Mouse (Mus musculus) lung, postnatal 25 days (tissue): Measurements from ENCODE around the gene Jmjd4.
A peak's percentile ranks its signal among the peaks of the same experiment; 100 is the strongest.

Experiments used
- DNase-seq: peaks from one replicate; pipeline ENCODE4 v3.0.0; 2022; ENCODE audit warnings: low spot score

Jmjd4 gene

GRCm38 (mm10) chr11:59449741-59450229 lies at the start of gene Jmjd4:
Jmjd4 (plus strand) TSS chr11:59450045.
- peak; percentile 91 for DNase-seq

GRCm38 (mm10) chr11:59400876-59401275 lies 49.0 kb upstream of the Jmjd4 start:
- DNase-seq = no peak

GRCm38 (mm10) chr11:59405761-59406160 lies 44.1 kb upstream of the Jmjd4 start:
- no peak for DNase-seq

- no peak for DNase-seq
Observed at GRCm38 (mm10) chr11:59410851-59411250, 39.0 kb upstream of the Jmjd4 start.

GRCm38 (mm10) chr11:59412058-59412457 lies 37.8 kb upstream of the Jmjd4 start:
- no peak for DNase-seq

GRCm38 (mm10) chr11:59412999-59413863 lies 36.6 kb upstream of the Jmjd4 start:
- DNase-seq = no peak

GRCm38 (mm10) chr11:59418708-59419107 lies 31.1 kb upstream of the Jmjd4 start:
- no peak for DNase-seq

GRCm38 (mm10) chr11:59421436-59421835 lies 28.4 kb upstream of the Jmjd4 start:
- no peak for DNase-seq

- no peak for DNase-seq
Observed at GRCm38 (mm10) chr11:59421967-59422366, 27.9 kb upstream of the Jmjd4 start.

- DNase-seq = peak; percentile 35
Observed at GRCm38 (mm10) chr11:59423010-59423588, 26.7 kb upstream of the Jmjd4 start.

GRCm38 (mm10) chr11:59425671-59426101 lies 24.2 kb upstream of the Jmjd4 start:
- peak; percentile 18 for DNase-seq

GRCm38 (mm10) chr11:59428057-59428660 lies 21.7 kb upstream of the Jmjd4 start:
- no peak for DNase-seq

- DNase-seq = no peak
Observed at GRCm38 (mm10) chr11:59429959-59430358, 19.9 kb upstream of the Jmjd4 start.

- DNase-seq = no peak
Observed at GRCm38 (mm10) chr11:59432261-59432660, 17.6 kb upstream of the Jmjd4 start.

- no peak for DNase-seq
Observed at GRCm38 (mm10) chr11:59437954-59438353, 11.9 kb upstream of the Jmjd4 start.

GRCm38 (mm10) chr11:59443102-59443501 lies 6.7 kb upstream of the Jmjd4 start:
- DNase-seq = no peak

- peak; percentile 23 for DNase-seq
Observed at GRCm38 (mm10) chr11:59450230-59450771, 456 bp downstream of the Jmjd4 start.

- no peak for DNase-seq
Observed at GRCm38 (mm10) chr11:59451086-59451485, 1.2 kb downstream of the Jmjd4 start, which contains the start of gene Snap47. Snap47 (minus strand) TSS chr11:59451186.

GRCm38 (mm10) chr11:59456346-59456745 lies 6.5 kb downstream of the Jmjd4 start:
- no peak for DNase-seq

GRCm38 (mm10) chr11:59456891-59457290 lies 7.0 kb downstream of the Jmjd4 start:
- DNase-seq = no peak

- DNase-seq = peak; percentile 89
Observed at GRCm38 (mm10) chr11:59458973-59459372, 9.1 kb downstream of the Jmjd4 start.

- DNase-seq = no peak
Observed at GRCm38 (mm10) chr11:59460459-59460858, 10.6 kb downstream of the Jmjd4 start.
